Mouse (Mus musculus): ENCODE measurements around the gene Slc19a1. TPM values are rescaled to one million over a fixed set of nuclear protein-coding genes. Genes with fewer than 3 reads are reported as not detected.

Gene Slc19a1
- polyA plus RNA-seq, 1 experiment from 2014 or later, result 23.5 TPM

- H3K4me3 ChIP-seq (ENCODE audit: low read depth, low read length), result no peak overlapping the region
- H3K9ac ChIP-seq (replicated peaks; ENCODE audit: low read length), result no peak overlapping the region
- H3K27me3 ChIP-seq (ENCODE audit: control insufficient read depth, insufficient read depth, low read length), result no peaks in the 10 kb centered on the region
- DNase-seq (ENCODE audit: low spot score) (no peak), ATAC-seq (replicated peaks; ENCODE audit: insufficient number of reproducible peaks, low FRiP score, low TSS enrichment, low read depth) (no peak)
- 89% methylated on average over 8 of the region's 8 CpGs for WGBS
- H3K9me3 ChIP-seq (replicated peaks; ENCODE audit: control insufficient read depth, low read length), result no peaks in the 10 kb centered on the region
- H3K4me2 ChIP-seq (ENCODE audit: low read depth, low read length), result no peak overlapping the region
- H3K4me1 ChIP-seq (ENCODE audit: control insufficient read depth, insufficient read depth, low read length), result no peaks in the 10 kb centered on the region
- no peaks in the 10 kb centered on the region; the same call in 1 of the 2 replicates for H3K36me3 ChIP-seq (replicated peaks; ENCODE audit: control insufficient read depth, insufficient read depth, low read depth, low read length)
- H3K27ac ChIP-seq (replicated peaks; ENCODE audit: low read depth, low read length), result no peak overlapping the region
Measured at GRCm38 (mm10) chr10:77038579-77039174, 6.6 kb downstream of the Slc19a1 start.

- no peak overlapping the region for H3K9ac ChIP-seq (replicated peaks; ENCODE audit: low read length)
- H3K9me3 ChIP-seq (replicated peaks; ENCODE audit: control insufficient read depth, low read length), result no peaks in the 10 kb centered on the region
- no peaks in the 10 kb centered on the region for H3K4me1 ChIP-seq (ENCODE audit: control insufficient read depth, insufficient read depth, low read length)
- H3K4me3 ChIP-seq (ENCODE audit: low read depth, low read length), result no peak overlapping the region
- no peaks in the 10 kb centered on the region; the same call in 1 of the 2 replicates for H3K36me3 ChIP-seq (replicated peaks; ENCODE audit: control insufficient read depth, insufficient read depth, low read depth, low read length)
- no peaks in the 10 kb centered on the region for H3K27me3 ChIP-seq (ENCODE audit: control insufficient read depth, insufficient read depth, low read length)
- no peak for DNase-seq (ENCODE audit: low spot score)
- 84% methylated on average over 4 of the region's 4 CpGs for WGBS
- ATAC-seq (replicated peaks; ENCODE audit: insufficient number of reproducible peaks, low FRiP score, low TSS enrichment, low read depth), result no peak
- no peak overlapping the region for H3K4me2 ChIP-seq (ENCODE audit: low read depth, low read length)
- H3K27ac ChIP-seq (replicated peaks; ENCODE audit: low read depth, low read length), result no peak overlapping the region
Measured at GRCm38 (mm10) chr10:77048196-77048595, 16.2 kb downstream of the Slc19a1 start.

- no peak for DNase-seq (ENCODE audit: low spot score)
- 89% methylated on average over 3 of the region's 3 CpGs for WGBS
- H3K36me3 ChIP-seq (replicated peaks; ENCODE audit: control insufficient read depth, insufficient read depth, low read depth, low read length), result no peaks in the 10 kb centered on the region; the same call in 1 of the 2 replicates
Measured at GRCm38 (mm10) chr10:77048606-77049005, 16.6 kb downstream of the Slc19a1 start.

GRCm38 (mm10) chr10:77056768-77057167 lies 24.7 kb downstream of the Slc19a1 start:
- Histone ChIP-seq H3K27me3 (ENCODE audit: control insufficient read depth, insufficient read depth, low read length) (no peaks in the 10 kb centered on the region), H3K27ac (replicated peaks; ENCODE audit: low read depth, low read length) (no peak overlapping the region), H3K36me3 (replicated peaks; ENCODE audit: control insufficient read depth, insufficient read depth, low read depth, low read length) (no peaks in the 10 kb centered on the region), H3K4me3 (ENCODE audit: low read depth, low read length) (no peak overlapping the region), H3K4me1 (ENCODE audit: control insufficient read depth, insufficient read depth, low read length) (no peaks in the 10 kb centered on the region), H3K9ac (replicated peaks; ENCODE audit: low read length) (no peak overlapping the region), H3K9me3 (replicated peaks; ENCODE audit: control insufficient read depth, low read length) (no peaks in the 10 kb centered on the region), H3K4me2 (ENCODE audit: low read depth, low read length) (no peak overlapping the region)
- ATAC-seq (replicated peaks; ENCODE audit: insufficient number of reproducible peaks, low FRiP score, low TSS enrichment, low read depth) (no peak), DNase-seq (ENCODE audit: low spot score) (no peak)
- 74% methylated on average over 10 of the region's 10 CpGs for WGBS

More at GRCm38 (mm10) chr10:77048606-77049005, 16.6 kb downstream of the Slc19a1 start:
- H3K27me3 ChIP-seq (ENCODE audit: control insufficient read depth, insufficient read depth, low read length), result no peaks in the 10 kb centered on the region
- no peak for ATAC-seq (replicated peaks; ENCODE audit: insufficient number of reproducible peaks, low FRiP score, low TSS enrichment, low read depth)
- H3K4me2 ChIP-seq (ENCODE audit: low read depth, low read length), result no peak overlapping the region
- no peaks in the 10 kb centered on the region for H3K9me3 ChIP-seq (replicated peaks; ENCODE audit: control insufficient read depth, low read length)
- no peak overlapping the region for H3K27ac ChIP-seq (replicated peaks; ENCODE audit: low read depth, low read length)
- no peak overlapping the region for H3K4me3 ChIP-seq (ENCODE audit: low read depth, low read length)
- H3K9ac ChIP-seq (replicated peaks; ENCODE audit: low read length), result no peak overlapping the region
- no peaks in the 10 kb centered on the region for H3K4me1 ChIP-seq (ENCODE audit: control insufficient read depth, insufficient read depth, low read length)

- no peak overlapping the region for H3K27ac ChIP-seq (replicated peaks; ENCODE audit: low read depth, low read length)
- DNase-seq (ENCODE audit: low spot score), result no peak
- no peaks in the 10 kb centered on the region for H3K4me1 ChIP-seq (ENCODE audit: control insufficient read depth, insufficient read depth, low read length)
- H3K9me3 ChIP-seq (replicated peaks; ENCODE audit: control insufficient read depth, low read length), result no peaks in the 10 kb centered on the region
- no peak overlapping the region for H3K4me2 ChIP-seq (ENCODE audit: low read depth, low read length)
- H3K4me3 ChIP-seq (ENCODE audit: low read depth, low read length), result no peak overlapping the region
- no peak for ATAC-seq (replicated peaks; ENCODE audit: insufficient number of reproducible peaks, low FRiP score, low TSS enrichment, low read depth)
- no peak overlapping the region for H3K9ac ChIP-seq (replicated peaks; ENCODE audit: low read length)
- H3K27me3 ChIP-seq (ENCODE audit: control insufficient read depth, insufficient read depth, low read length), result no peaks in the 10 kb centered on the region
- 70% methylated on average over 3 of the region's 3 CpGs for WGBS
- H3K36me3 ChIP-seq (replicated peaks; ENCODE audit: control insufficient read depth, insufficient read depth, low read depth, low read length), result no peaks in the 10 kb centered on the region
Measured at GRCm38 (mm10) chr10:77061426-77061825, 29.4 kb downstream of the Slc19a1 start.

- Histone ChIP-seq H3K9ac (replicated peaks; ENCODE audit: low read length) (no peak overlapping the region), H3K27me3 (ENCODE audit: control insufficient read depth, insufficient read depth, low read length) (no peaks in the 10 kb centered on the region), H3K27ac (replicated peaks; ENCODE audit: low read depth, low read length) (no peak overlapping the region), H3K36me3 (replicated peaks; ENCODE audit: control insufficient read depth, insufficient read depth, low read depth, low read length) (no peaks in the 10 kb centered on the region), H3K4me1 (ENCODE audit: control insufficient read depth, insufficient read depth, low read length) (no peaks in the 10 kb centered on the region), H3K4me2 (ENCODE audit: low read depth, low read length) (no peak overlapping the region), H3K9me3 (replicated peaks; ENCODE audit: control insufficient read depth, low read length) (no peaks in the 10 kb centered on the region), H3K4me3 (ENCODE audit: low read depth, low read length) (no peak overlapping the region)
- DNase-seq (ENCODE audit: low spot score) (no peak), ATAC-seq (replicated peaks; ENCODE audit: insufficient number of reproducible peaks, low FRiP score, low TSS enrichment, low read depth) (no peak)
- WGBS, result 87% methylated on average over 11 of the region's 11 CpGs
Measured at GRCm38 (mm10) chr10:77062393-77063010, 30.5 kb downstream of the Slc19a1 start.

- ATAC-seq (replicated peaks; ENCODE audit: insufficient number of reproducible peaks, low FRiP score, low TSS enrichment, low read depth) (no peak), DNase-seq (ENCODE audit: low spot score) (no peak)
- 83% methylated on average over 3 of the region's 3 CpGs for WGBS
- Histone ChIP-seq H3K27me3 (ENCODE audit: control insufficient read depth, insufficient read depth, low read length) (no peaks in the 10 kb centered on the region), H3K9me3 (replicated peaks; ENCODE audit: control insufficient read depth, low read length) (no peaks in the 10 kb centered on the region), H3K27ac (replicated peaks; ENCODE audit: low read depth, low read length) (no peak overlapping the region), H3K36me3 (replicated peaks; ENCODE audit: control insufficient read depth, insufficient read depth, low read depth, low read length) (no peaks in the 10 kb centered on the region), H3K4me2 (ENCODE audit: low read depth, low read length) (no peak overlapping the region), H3K9ac (replicated peaks; ENCODE audit: low read length) (no peak overlapping the region), H3K4me1 (ENCODE audit: control insufficient read depth, insufficient read depth, low read length) (no peaks in the 10 kb centered on the region), H3K4me3 (ENCODE audit: low read depth, low read length) (no peak overlapping the region)
Measured at GRCm38 (mm10) chr10:77064239-77064638, 32.2 kb downstream of the Slc19a1 start.

- H3K4me1 ChIP-seq (ENCODE audit: control insufficient read depth, insufficient read depth, low read length), result no peaks in the 10 kb centered on the region
- no peak overlapping the region for H3K27ac ChIP-seq (replicated peaks; ENCODE audit: low read depth, low read length)
- ATAC-seq (replicated peaks; ENCODE audit: insufficient number of reproducible peaks, low FRiP score, low TSS enrichment, low read depth), result no peak
- no peak for DNase-seq (ENCODE audit: low spot score)
- H3K4me2 ChIP-seq (ENCODE audit: low read depth, low read length), result no peak overlapping the region
- H3K4me3 ChIP-seq (ENCODE audit: low read depth, low read length), result no peak overlapping the region
- H3K9ac ChIP-seq (replicated peaks; ENCODE audit: low read length), result no peak overlapping the region
- no peaks in the 10 kb centered on the region for H3K27me3 ChIP-seq (ENCODE audit: control insufficient read depth, insufficient read depth, low read length)
- H3K9me3 ChIP-seq (replicated peaks; ENCODE audit: control insufficient read depth, low read length), result no peaks in the 10 kb centered on the region
- no peaks in the 10 kb centered on the region for H3K36me3 ChIP-seq (replicated peaks; ENCODE audit: control insufficient read depth, insufficient read depth, low read depth, low read length)
Measured at GRCm38 (mm10) chr10:77064659-77065058, 32.6 kb downstream of the Slc19a1 start.

Data from embryonic facial prominence, embryonic 11.5 days (tissue).